Mouse (Mus musculus) megakaryocyte, embryonic 14.5 days (primary cell): ENCODE measurements at regions not wholly inside any gene's neighbourhood (a gene's known extent, or its start where the extent isn't known, plus 50 kb on each side); places are given as distances from the start of the nearest gene placed in this dataset.

ENCODE experiments used
- FLI1 ChIP-seq: IDR thresholded peaks from 2 replicates; pipeline ENCODE4 v1.6.1; 2012; ENCODE audit warnings: low read length, inconsistent platforms, mixed read lengths
- GATA1 ChIP-seq: IDR thresholded peaks from 3 replicates; pipeline ENCODE4 v1.6.1; 2012; ENCODE audit warnings: mixed read lengths, low read length, inconsistent platforms, borderline replicate concordance

GRCm38 (mm10) chr10:71905029-71905428 is 557.5 kb downstream of the Ipmk start:
- TF ChIP-seq GATA1 (no peak), FLI1 (no peak)
